In the genomic region with DNA sequence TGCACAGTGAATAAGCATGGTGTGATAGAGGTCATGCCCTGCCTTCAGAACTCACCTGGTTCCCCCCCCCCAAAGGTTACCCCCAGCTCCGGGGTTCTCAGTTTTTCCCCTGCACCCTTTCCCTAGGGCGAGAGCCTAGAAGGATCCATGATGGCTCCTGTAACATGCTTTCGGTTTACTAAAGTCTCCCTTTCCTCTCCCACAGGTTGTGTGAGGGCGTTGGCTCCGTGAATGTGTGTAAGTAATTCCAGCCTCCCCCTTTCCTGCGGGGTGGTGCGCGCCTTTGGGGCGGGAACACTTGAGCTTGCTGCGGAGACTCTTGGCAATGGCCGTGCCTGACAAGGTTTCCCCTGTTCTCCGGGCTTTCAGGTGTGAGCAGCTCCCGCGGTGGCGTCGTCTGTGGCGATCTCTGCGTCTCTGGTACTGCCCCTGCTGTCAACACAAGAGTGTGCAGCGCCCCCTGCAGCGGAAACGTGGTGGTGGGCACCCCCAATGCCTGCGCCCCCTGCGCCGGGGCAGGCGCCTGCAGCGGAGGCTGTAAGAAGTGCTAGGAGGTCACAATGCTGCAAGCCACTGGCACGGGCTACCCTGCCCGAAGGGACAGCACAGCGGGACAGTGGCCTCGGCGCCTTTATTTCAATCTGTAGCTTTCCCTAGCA, we compare ENCODE assay signal across 9 mouse cellular contexts. TPM values are rescaled to one million over a fixed set of nuclear protein-coding genes. Genes with fewer than 3 reads are reported as not detected.
DNase-seq lines count a peak whose midpoint lies in the region; ATAC-seq lines count a peak whose summit lies in the region.
"Had no signal": no experiment of that assay in that cellular context is flagged by ENCODE, and none has a peak within 500 bp of the region (broad histone marks: within the 10 kb centered on the region; RNA-seq: fewer than 3 reads in every experiment).

No protein-coding gene starts in this region.

- peak overlapping the region; percentile 37 for H3K4me3 ChIP-seq in heart, embryonic 13.5 days
- peak overlapping the region; percentile 29 for H3K4me3 ChIP-seq in kidney, embryonic 16.5 days (ENCODE audit: low read length)
- H3K4me3 ChIP-seq in midbrain, embryonic 15.5 days: peak overlapping the region; percentile 28

- no peaks in the 10 kb centered on the region for H3K36me3 ChIP-seq in heart, embryonic 13.5 days
- no peaks in the 10 kb centered on the region for H3K36me3 ChIP-seq in kidney, embryonic 16.5 days (ENCODE audit: insufficient read depth, low read length)
- H3K36me3 ChIP-seq in midbrain, embryonic 15.5 days (replicated peaks): no peaks in the 10 kb centered on the region

- H3K9me3 ChIP-seq in heart, embryonic 13.5 days: no peaks in the 10 kb centered on the region
- H3K9me3 ChIP-seq in kidney, embryonic 16.5 days (ENCODE audit: low read length): no peaks in the 10 kb centered on the region
- no peaks in the 10 kb centered on the region for H3K9me3 ChIP-seq in midbrain, embryonic 15.5 days

- H3K9ac ChIP-seq in heart, embryonic 13.5 days: peak overlapping the region; percentile 33; the same call in 1 of the 2 replicates
- peak overlapping the region; percentile 1; the same call in 1 of the 2 replicates for H3K9ac ChIP-seq in kidney, embryonic 16.5 days (replicated peaks; ENCODE audit: low read length)
- peak overlapping the region; percentile 15; the same call in 1 of the 2 replicates for H3K9ac ChIP-seq in midbrain, embryonic 15.5 days

- H3K27ac ChIP-seq in heart, embryonic 13.5 days (replicated peaks): no peak overlapping the region
- H3K27ac ChIP-seq in kidney, embryonic 16.5 days (ENCODE audit: low read length): no peak overlapping the region
- 0 out of 2 replicates have a peak overlapping the region, but pooled peaks have one; percentile 3 for H3K27ac ChIP-seq in midbrain, embryonic 15.5 days

- peaks cover 11% of the 10 kb centered on the region for H3K4me1 ChIP-seq in heart, embryonic 13.5 days
- H3K4me1 ChIP-seq in kidney, embryonic 16.5 days (ENCODE audit: insufficient read depth, low read length): peaks cover 14% of the 10 kb centered on the region; the same call in 1 of the 2 replicates
- peaks cover 9% of the 10 kb centered on the region for H3K4me1 ChIP-seq in midbrain, embryonic 15.5 days

- WGBS in heart, embryonic 13.5 days: 8% methylated on average over 31 of the region's 31 CpGs
- 8% methylated on average over 31 of the region's 31 CpGs for WGBS in kidney, embryonic 16.5 days
- 11% methylated on average over 31 of the region's 31 CpGs for WGBS in midbrain, embryonic 15.5 days

- peaks cover 57% of the 10 kb centered on the region for H3K27me3 ChIP-seq in heart, embryonic 13.5 days (replicated peaks)
- peaks cover 6% of the 10 kb centered on the region; the same call in 1 of the 2 replicates for H3K27me3 ChIP-seq in kidney, embryonic 16.5 days (ENCODE audit: insufficient read depth, low read length)
- H3K27me3 ChIP-seq in midbrain, embryonic 15.5 days (replicated peaks): no peaks in the 10 kb centered on the region

- H3K4me2 ChIP-seq in heart, embryonic 13.5 days: peak overlapping the region; percentile 69
- peak overlapping the region; percentile 51 for H3K4me2 ChIP-seq in kidney, embryonic 16.5 days (replicated peaks; ENCODE audit: low read depth, low read length)
- H3K4me2 ChIP-seq in midbrain, embryonic 15.5 days: peak overlapping the region; percentile 67

- no peak for ATAC-seq in heart, embryonic 13.5 days (ENCODE audit: extremely low read depth, insufficient number of reproducible peaks, low FRiP score, low TSS enrichment)
- peak; percentile 41; the same call in 1 of the 2 replicates for ATAC-seq in kidney, embryonic 16.5 days (ENCODE audit: low FRiP score, low TSS enrichment)
- no peak for ATAC-seq in midbrain, embryonic 15.5 days (replicated peaks)

- DNase-seq in adrenal gland, adult (ENCODE audit: inconsistent age in 2 of 2, low spot score in 1 of 2): peak; percentile 33 to 65
- DNase-seq in adrenal gland, adult 8-10 months: no peak
- peak; percentile 75 for DNase-seq in embryo, embryonic 9.5 days (ENCODE audit: extremely low spot score)
- peak; percentile 34 for DNase-seq in liver
- peak; percentile 69 for DNase-seq in testis, postnatal 10 days (ENCODE audit: low spot score)

RNA-seq across cellular contexts. Expression of a gene that starts 5.9 kb away (rescaled TPM):
- total RNA-seq in adrenal gland, adult 8-10 months (2022): not detected
- not detected in 2 replicates for polyA plus RNA-seq in heart, embryonic 13.5 days (2015; fragmentation: Nextera tagmentation; extraction: Ambion mirVana)
- not detected in 2 replicates for polyA plus RNA-seq in kidney, embryonic 16.5 days (2015; fragmentation: Nextera tagmentation; extraction: Ambion mirVana)
- 0.17 TPM in 1 of 2 replicates, not detected in the other for polyA plus RNA-seq in midbrain, embryonic 15.5 days (2015; fragmentation: Nextera tagmentation; extraction: Ambion mirVana)
- total RNA-seq: gastrocnemius, adult 8-10 months had no signal

RNA-seq across cellular contexts. Expression of a gene that starts 12.2 kb away (rescaled TPM):
- not detected for total RNA-seq in adrenal gland, adult 8-10 months (2022)
- polyA plus RNA-seq in heart, embryonic 13.5 days (2015; fragmentation: Nextera tagmentation; extraction: Ambion mirVana): not detected in 2 replicates
- not detected in 2 replicates for polyA plus RNA-seq in kidney, embryonic 16.5 days (2015; fragmentation: Nextera tagmentation; extraction: Ambion mirVana)
- not detected in 2 replicates for polyA plus RNA-seq in midbrain, embryonic 15.5 days (2015; fragmentation: Nextera tagmentation; extraction: Ambion mirVana)
- total RNA-seq: gastrocnemius, adult 8-10 months had no signal

RNA-seq across cellular contexts. Expression of a gene that starts 15.6 kb away (rescaled TPM):
- not detected for total RNA-seq in adrenal gland, adult 8-10 months (2022)
- not detected in 2 replicates for polyA plus RNA-seq in heart, embryonic 13.5 days (2015; fragmentation: Nextera tagmentation; extraction: Ambion mirVana)
- polyA plus RNA-seq in kidney, embryonic 16.5 days (2015; fragmentation: Nextera tagmentation; extraction: Ambion mirVana): not detected in 2 replicates
- polyA plus RNA-seq in midbrain, embryonic 15.5 days (2015; fragmentation: Nextera tagmentation; extraction: Ambion mirVana): 0.12 TPM in 1 of 2 replicates, not detected in the other
- total RNA-seq: gastrocnemius, adult 8-10 months had no signal

RNA-seq across cellular contexts. Expression of a gene that starts 31.6 kb away (rescaled TPM):
- not detected for total RNA-seq in adrenal gland, adult 8-10 months (2022)
- polyA plus RNA-seq in heart, embryonic 13.5 days (2015; fragmentation: Nextera tagmentation; extraction: Ambion mirVana): not detected in 2 replicates
- not detected in 2 replicates for polyA plus RNA-seq in kidney, embryonic 16.5 days (2015; fragmentation: Nextera tagmentation; extraction: Ambion mirVana)
- not detected in 2 replicates for polyA plus RNA-seq in midbrain, embryonic 15.5 days (2015; fragmentation: Nextera tagmentation; extraction: Ambion mirVana)
- total RNA-seq: gastrocnemius, adult 8-10 months had no signal

RNA-seq across cellular contexts. Expression of a gene that starts 37.9 kb away (rescaled TPM):
- total RNA-seq in adrenal gland, adult 8-10 months (2022): not detected
- polyA plus RNA-seq in heart, embryonic 13.5 days (2015; fragmentation: Nextera tagmentation; extraction: Ambion mirVana): not detected in 2 replicates
- not detected in 2 replicates for polyA plus RNA-seq in kidney, embryonic 16.5 days (2015; fragmentation: Nextera tagmentation; extraction: Ambion mirVana)
- polyA plus RNA-seq in midbrain, embryonic 15.5 days (2015; fragmentation: Nextera tagmentation; extraction: Ambion mirVana): not detected in 2 replicates
- total RNA-seq: gastrocnemius, adult 8-10 months had no signal
